Mouse (Mus musculus) ES-E14 (cell line): ENCODE results near the gene Sprn.

Experiments used
- CHD2 ChIP-seq: IDR thresholded peaks from 2 replicates; pipeline ENCODE4 v1.6.1; 2014; ENCODE audit warnings: mild to moderate bottlenecking, low read depth, low read length, inconsistent platforms
- HCFC1 ChIP-seq: IDR thresholded peaks from 2 replicates; pipeline ENCODE4 v1.6.1; 2012; ENCODE audit warnings: low read length, inconsistent platforms, borderline replicate concordance; ENCODE audit not compliant: insufficient read depth
- MAFK ChIP-seq: IDR thresholded peaks from 2 replicates; pipeline ENCODE4 v1.6.1; 2014; ENCODE audit warnings: mild to moderate bottlenecking, low read depth, low read length, inconsistent platforms; ENCODE audit not compliant: insufficient read depth
- ZNF384 ChIP-seq: IDR thresholded peaks from 2 replicates; pipeline ENCODE4 v1.6.1; 2012; ENCODE audit warnings: low read depth, low read length, inconsistent platforms

GRCm38 (mm10) chr7:140141350-140141749 is 13.3 kb downstream of the Sprn start:
- TF ChIP-seq MAFK (no peak), HCFC1 (no peak), ZNF384 (no peak), CHD2 (no peak)
